32 mouse cellular contexts compared by ENCODE assay signal in genomic region chr19:16841001-16841400, GRCm38 (mm10). TPM values are rescaled to one million over a fixed set of nuclear protein-coding genes. Genes with fewer than 3 reads are reported as not detected.
DNase-seq lines count a peak whose midpoint lies in the region; ATAC-seq lines count a peak whose summit lies in the region.
"Had no signal": no experiment of that assay in that cellular context is flagged by ENCODE, and none has a peak within 500 bp of the region (broad histone marks: within the 10 kb centered on the region; RNA-seq: fewer than 3 reads in every experiment).

No protein-coding gene starts in this region.

- H3K4me3 ChIP-seq in forebrain, embryonic 13.5 days, result no peak overlapping the region
- no peak overlapping the region for H3K4me3 ChIP-seq in forebrain, embryonic 16.5 days (replicated peaks; ENCODE audit: low read length)
- H3K4me3 ChIP-seq in forebrain, embryonic 15.5 days, result no peak overlapping the region
- H3K4me3 ChIP-seq: embryonic facial prominence, embryonic 12.5 days; embryonic facial prominence, embryonic 15.5 days; gastrocnemius, adult 2 months; hindbrain, embryonic 12.5 days; hindbrain, embryonic 15.5 days had no signal

- peak; percentile 27 for DNase-seq in retina, postnatal 1 day
- DNase-seq in retina, embryonic 14.5 days (ENCODE audit: low spot score), result no peak
- no peak for DNase-seq in adrenal gland, adult 8-10 months
- DNase-seq: adrenal gland, adult 2 months; adrenal gland, postnatal 36 days; cerebellum, adult 11 months; cerebellum, adult 2 months; cerebellum, adult 9-11 months; cerebellum, postnatal 25 days; gastrocnemius, adult 2 months; gastrocnemius, postnatal 14 days; heart, adult 11 months had no signal

- ATAC-seq in forebrain, embryonic 13.5 days, result peak; percentile 62; the same call in 1 of the 2 replicates
- ATAC-seq in forebrain, embryonic 16.5 days, result no peak
- ATAC-seq in forebrain, embryonic 15.5 days (replicated peaks), result 0 out of 2 replicates have a peak, but pooled peaks have one; percentile 26
- ATAC-seq: CD4-positive, CD25-positive, alpha-beta regulatory T cell, adult 4 months; intestine, postnatal 0 days had no signal

- no peaks in the 10 kb centered on the region for H3K9me3 ChIP-seq in forebrain, embryonic 13.5 days (replicated peaks)
- no peaks in the 10 kb centered on the region for H3K9me3 ChIP-seq in forebrain, embryonic 16.5 days (ENCODE audit: control insufficient read depth, low read length)
- no peaks in the 10 kb centered on the region for H3K9me3 ChIP-seq in forebrain, embryonic 15.5 days
- H3K9me3 ChIP-seq: embryonic facial prominence, embryonic 15.5 days; hindbrain, embryonic 12.5 days; hindbrain, embryonic 15.5 days had no signal

- peaks cover 14% of the 10 kb centered on the region for H3K4me1 ChIP-seq in forebrain, embryonic 13.5 days
- H3K4me1 ChIP-seq in forebrain, embryonic 16.5 days (replicated peaks; ENCODE audit: control insufficient read depth, insufficient read depth, low read length), result peaks cover 7% of the 10 kb centered on the region
- peaks cover 12% of the 10 kb centered on the region; the same call in 1 of the 2 replicates for H3K4me1 ChIP-seq in forebrain, embryonic 15.5 days
- H3K4me1 ChIP-seq: embryonic facial prominence, embryonic 12.5 days; embryonic facial prominence, embryonic 15.5 days; hindbrain, embryonic 12.5 days; hindbrain, embryonic 15.5 days had no signal

- H3K4me2 ChIP-seq in forebrain, embryonic 13.5 days, result peak overlapping the region; percentile 21; the same call in 1 of the 2 replicates
- H3K4me2 ChIP-seq in forebrain, embryonic 16.5 days (ENCODE audit: low read length), result no peak overlapping the region
- H3K4me2 ChIP-seq in forebrain, embryonic 15.5 days (replicated peaks), result no peak overlapping the region
- H3K4me2 ChIP-seq: embryonic facial prominence, embryonic 12.5 days; embryonic facial prominence, embryonic 15.5 days; heart, embryonic 11.5 days; hindbrain, embryonic 12.5 days; hindbrain, embryonic 15.5 days had no signal

- no peak overlapping the region for H3K9ac ChIP-seq in forebrain, embryonic 13.5 days
- no peak overlapping the region for H3K9ac ChIP-seq in forebrain, embryonic 16.5 days (replicated peaks; ENCODE audit: low read depth, low read length)
- H3K9ac ChIP-seq in forebrain, embryonic 15.5 days (replicated peaks), result no peak overlapping the region
- H3K9ac ChIP-seq: embryonic facial prominence, embryonic 12.5 days; embryonic facial prominence, embryonic 15.5 days; hindbrain, embryonic 12.5 days; hindbrain, embryonic 15.5 days had no signal

- H3K27ac ChIP-seq in forebrain, embryonic 13.5 days, result no peak overlapping the region
- H3K27ac ChIP-seq in forebrain, embryonic 16.5 days (ENCODE audit: low read length), result no peak overlapping the region
- H3K27ac ChIP-seq in forebrain, embryonic 15.5 days (replicated peaks), result no peak overlapping the region
- H3K27ac ChIP-seq: embryonic facial prominence, embryonic 12.5 days; embryonic facial prominence, embryonic 15.5 days; gastrocnemius, adult 2 months; hindbrain, embryonic 12.5 days; hindbrain, embryonic 15.5 days had no signal

- no peaks in the 10 kb centered on the region for H3K27me3 ChIP-seq in forebrain, embryonic 13.5 days
- H3K27me3 ChIP-seq in forebrain, embryonic 16.5 days (replicated peaks; ENCODE audit: control insufficient read depth, insufficient read depth, low read length), result no peaks in the 10 kb centered on the region
- no peaks in the 10 kb centered on the region for H3K27me3 ChIP-seq in forebrain, embryonic 15.5 days
- H3K27me3 ChIP-seq: embryonic facial prominence, embryonic 12.5 days; embryonic facial prominence, embryonic 15.5 days; hindbrain, embryonic 12.5 days; hindbrain, embryonic 15.5 days had no signal

- 25% methylated on average over 8 of the region's 8 CpGs for WGBS in forebrain, embryonic 13.5 days
- WGBS in forebrain, embryonic 16.5 days, result 20% methylated on average over 8 of the region's 8 CpGs
- WGBS in forebrain, embryonic 15.5 days, result 19% methylated on average over 8 of the region's 8 CpGs

- H3K36me3 ChIP-seq in forebrain, embryonic 13.5 days (ENCODE audit: poor library complexity, severe bottlenecking), result no peaks in the 10 kb centered on the region
- no peaks in the 10 kb centered on the region for H3K36me3 ChIP-seq in forebrain, embryonic 16.5 days (ENCODE audit: control insufficient read depth, insufficient read depth)
- no peaks in the 10 kb centered on the region for H3K36me3 ChIP-seq in forebrain, embryonic 15.5 days
- H3K36me3 ChIP-seq: embryonic facial prominence, embryonic 12.5 days; embryonic facial prominence, embryonic 15.5 days; hindbrain, embryonic 12.5 days; hindbrain, embryonic 15.5 days had no signal

RNA-seq across cellular contexts. Expression of gene Foxb2, which starts 32.6 kb away (rescaled TPM):
- 0.14 and 0.39 TPM in 2 replicates for polyA plus RNA-seq in forebrain, embryonic 13.5 days (2015; fragmentation: Nextera tagmentation; extraction: Ambion mirVana)
- 0.32 TPM in 1 of 2 replicates, not detected in the other for polyA plus RNA-seq in forebrain, embryonic 16.5 days (2015; fragmentation: Nextera tagmentation; extraction: Ambion mirVana)
- 0.11 TPM in 1 of 2 replicates, not detected in the other for polyA plus RNA-seq in forebrain, embryonic 15.5 days (2015; fragmentation: Nextera tagmentation; extraction: Ambion mirVana)
- total RNA-seq in adrenal gland, adult 8-10 months (2022), result not detected
- total RNA-seq: adrenal gland, adult 2 months; adrenal gland, postnatal 36 days; common myeloid progenitor, adult 5-6 weeks; gastrocnemius, adult 2 months; gastrocnemius, postnatal 14 days; gastrocnemius, postnatal 4 days; heart, adult 8-10 months; heart, postnatal 25 days; hematopoietic stem cell, adult 5-6 weeks; MEL had no signal
- polyA plus RNA-seq: adrenal gland, adult 2 months; C2C12; CD4-positive, CD25-positive, alpha-beta regulatory T cell, adult 4 months; heart, embryonic 11.5 days; heart, embryonic 14.5 days; heart, postnatal 0 days; intestine, embryonic 14.5 days; intestine, postnatal 0 days had no signal
